Mouse (Mus musculus): ENCODE results near the gene P2rx1.

- TF ChIP-seq GATA1 (IDR thresholded peaks at IDR 0.05; ENCODE audit: low read length): no peak
- no peak for TF ChIP-seq TAL1 (IDR thresholded peaks at IDR 0.05; ENCODE audit: low read length)
Measured at GRCm38 (mm10) chr11:73007113-73007512, 8.2 kb downstream of the P2rx1 start.

Data from erythroblast, embryonic 14.5 days (primary cell).